Mouse (Mus musculus): ENCODE results near the gene Nrbp1. TPM values are rescaled to one million over a fixed set of nuclear protein-coding genes. Genes with fewer than 3 reads are reported as not detected.
"Not testable (repeated sequence)": the region's sequence is repeated elsewhere in the genome, so short reads cannot be mapped to it uniquely, and the experiment has no call there.

The Nrbp1 gene
- polyA plus RNA-seq, 1 experiment from 2014 or later = 166 TPM

- H3K27me3 ChIP-seq = no peaks in the 10 kb centered on the region
- peaks cover 27% of the 10 kb centered on the region for H3K4me1 ChIP-seq
- H3K9ac ChIP-seq = no peak overlapping the region
- ATAC-seq (ENCODE audit: low FRiP score, low read depth) = no peak
- no peak overlapping the region for H3K4me3 ChIP-seq
- no peak overlapping the region for H3K4me2 ChIP-seq (replicated peaks)
- H3K9me3 ChIP-seq = peaks cover 6% of the 10 kb centered on the region
- 91% methylated on average over 19 of the region's 19 CpGs for WGBS
- peaks cover 83% of the 10 kb centered on the region for H3K36me3 ChIP-seq
- H3K27ac ChIP-seq = no peak overlapping the region
Observed at GRCm38 (mm10) chr5:31199321-31199892, 41.3 kb upstream of the Nrbp1 start.

GRCm38 (mm10) chr5:31199893-31200292, 40.8 kb upstream of the Nrbp1 start:
- H3K9ac ChIP-seq = peak overlapping the region; percentile 27
- H3K4me1 ChIP-seq = peaks cover 23% of the 10 kb centered on the region
- no peak overlapping the region for H3K4me2 ChIP-seq (replicated peaks)
- 88% methylated on average over 9 of the region's 9 CpGs for WGBS
- H3K27ac ChIP-seq = no peak overlapping the region
- no peak for ATAC-seq (ENCODE audit: low FRiP score, low read depth)
- H3K9me3 ChIP-seq = peaks cover 6% of the 10 kb centered on the region
- H3K27me3 ChIP-seq = no peaks in the 10 kb centered on the region
- H3K36me3 ChIP-seq = peaks cover 83% of the 10 kb centered on the region
- H3K4me3 ChIP-seq = peak overlapping the region; percentile 87

GRCm38 (mm10) chr5:31200327-31200768, 40.3 kb upstream of the Nrbp1 start:
- Histone ChIP-seq H3K9me3 (peaks cover 6% of the 10 kb centered on the region), H3K4me2 (replicated peaks) (peak overlapping the region; percentile 88), H3K4me1 (peaks cover 23% of the 10 kb centered on the region), H3K27ac (no peak overlapping the region), H3K36me3 (peaks cover 83% of the 10 kb centered on the region), H3K9ac (peak overlapping the region; percentile 27), H3K27me3 (no peaks in the 10 kb centered on the region), H3K4me3 (peak overlapping the region; percentile 87)
- 88% methylated on average over 27 of the region's 27 CpGs for WGBS
- ATAC-seq (ENCODE audit: low FRiP score, low read depth) = no peak

DNA sequence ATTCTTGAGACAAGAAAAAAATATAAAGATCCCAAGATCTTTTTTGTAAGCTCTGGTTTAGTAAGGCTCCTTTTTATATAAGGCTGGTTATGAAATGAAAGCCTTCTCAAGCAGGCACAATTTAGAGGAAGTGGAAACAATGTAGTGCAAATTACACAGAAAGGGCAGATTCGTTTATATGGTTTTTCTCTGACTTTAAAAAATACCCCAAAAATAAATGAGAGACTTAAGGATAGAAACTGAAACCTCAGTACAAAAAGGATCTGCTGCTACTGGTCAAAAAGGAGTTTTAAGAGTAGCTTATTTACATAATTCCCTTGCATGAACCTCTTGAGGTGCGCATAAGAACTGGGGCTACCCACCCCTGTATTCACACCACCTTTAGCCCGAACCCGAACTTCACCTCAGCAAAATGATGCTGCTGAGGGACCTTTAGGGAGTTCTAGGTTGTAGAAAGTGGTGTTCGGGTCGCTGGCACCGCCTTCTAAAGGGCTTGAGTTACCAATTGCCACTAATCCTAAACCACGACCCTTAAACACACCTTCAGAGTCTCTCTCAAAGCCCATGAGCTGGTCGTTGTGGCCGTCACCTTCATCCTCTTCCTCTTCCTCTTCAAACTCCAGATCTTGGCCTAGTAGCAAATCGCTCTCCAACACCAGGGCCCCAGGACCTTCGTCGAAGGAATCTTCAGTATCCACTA, 39.5 kb upstream of the Nrbp1 start:
- peak overlapping the region; percentile 87 for H3K4me3 ChIP-seq
- H3K4me2 ChIP-seq (replicated peaks) = peak overlapping the region; percentile 88
- peak overlapping the region; percentile 91 for H3K9ac ChIP-seq
- peaks cover 23% of the 10 kb centered on the region for H3K4me1 ChIP-seq
- no peaks in the 10 kb centered on the region for H3K27me3 ChIP-seq
- peaks cover 83% of the 10 kb centered on the region for H3K36me3 ChIP-seq
- 17% methylated on average over 13 of the region's 13 CpGs for WGBS
- peaks cover 6% of the 10 kb centered on the region for H3K9me3 ChIP-seq
- ATAC-seq (ENCODE audit: low FRiP score, low read depth) = no peak
- H3K27ac ChIP-seq = peak overlapping the region; percentile 73

- H3K9me3 ChIP-seq = peaks cover 6% of the 10 kb centered on the region
- H3K27ac ChIP-seq = peak within 1 kb of the TSS; percentile 73
- no peaks in the 10 kb centered on the region for H3K27me3 ChIP-seq
- peaks cover 81% of the 10 kb centered on the region for H3K36me3 ChIP-seq
- peak within 1 kb of the TSS; percentile 88 for H3K4me2 ChIP-seq (replicated peaks)
- under 1% methylated on average over 53 of the region's 53 CpGs for WGBS
- H3K9ac ChIP-seq = peak within 1 kb of the TSS; percentile 91
- H3K4me1 ChIP-seq = peaks cover 23% of the 10 kb centered on the region
- ATAC-seq (ENCODE audit: low FRiP score, low read depth) = peak; percentile 99
- peak within 1 kb of the TSS; percentile 87 for H3K4me3 ChIP-seq
Observed at GRCm38 (mm10) chr5:31201742-31202590, 38.7 kb upstream of the Nrbp1 start, which contains the start of gene Zfp513. Zfp513 (minus strand) TSS chr5:31202303.

DNA sequence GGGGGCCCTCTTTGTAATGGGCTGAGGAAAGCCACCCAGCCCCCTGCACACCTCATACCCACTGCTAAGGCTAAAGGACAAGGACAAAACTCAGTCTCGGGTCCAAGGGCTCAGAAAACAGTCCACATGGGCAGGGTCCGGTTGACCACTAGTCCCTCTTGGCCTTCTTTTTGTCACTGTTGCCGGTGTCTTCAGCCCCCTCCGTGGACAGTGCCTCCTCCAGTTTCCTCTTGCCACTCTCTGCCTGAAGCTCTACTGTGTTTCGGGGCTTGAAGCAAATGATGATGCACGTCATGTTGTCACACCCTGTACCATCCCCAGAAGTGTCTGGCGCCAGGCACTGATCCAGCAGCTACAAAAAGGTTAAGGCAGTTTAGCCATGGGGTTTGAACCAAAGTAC, 37.7 kb upstream of the Nrbp1 start:
- Histone ChIP-seq H3K9me3 (peaks cover 6% of the 10 kb centered on the region), H3K27me3 (no peaks in the 10 kb centered on the region), H3K9ac (peak overlapping the region; percentile 71), H3K4me2 (replicated peaks) (peak overlapping the region; percentile 75), H3K36me3 (peaks cover 81% of the 10 kb centered on the region), H3K4me1 (peaks cover 23% of the 10 kb centered on the region), H3K4me3 (peak overlapping the region; percentile 87), H3K27ac (peak overlapping the region; percentile 70; the same call in 1 of the 2 replicates)
- WGBS = 88% methylated on average over 7 of the region's 7 CpGs
- no peak for ATAC-seq (ENCODE audit: low FRiP score, low read depth)

- no peak for ATAC-seq (ENCODE audit: low FRiP score, low read depth)
- H3K36me3 ChIP-seq = peaks cover 77% of the 10 kb centered on the region
- H3K9me3 ChIP-seq = peaks cover 6% of the 10 kb centered on the region
- no peak overlapping the region for H3K27ac ChIP-seq
- no peaks in the 10 kb centered on the region for H3K27me3 ChIP-seq
- H3K9ac ChIP-seq = no peak overlapping the region
- H3K4me3 ChIP-seq = no peak overlapping the region
- peaks cover 23% of the 10 kb centered on the region for H3K4me1 ChIP-seq
- no peak overlapping the region for H3K4me2 ChIP-seq (replicated peaks)
- WGBS = 89% methylated on average over 2 of the region's 2 CpGs
Observed at GRCm38 (mm10) chr5:31203866-31204265, 36.8 kb upstream of the Nrbp1 start.

GRCm38 (mm10) chr5:31204421-31204820, 36.2 kb upstream of the Nrbp1 start:
- ATAC-seq (ENCODE audit: low FRiP score, low read depth) = no peak
- WGBS = 92% methylated on average over 6 of the region's 6 CpGs
- peaks cover 71% of the 10 kb centered on the region for H3K36me3 ChIP-seq
- peaks cover 6% of the 10 kb centered on the region for H3K9me3 ChIP-seq
- H3K27me3 ChIP-seq = no peaks in the 10 kb centered on the region
- peaks cover 23% of the 10 kb centered on the region for H3K4me1 ChIP-seq
- no peak overlapping the region for H3K27ac ChIP-seq
- H3K9ac ChIP-seq = no peak overlapping the region
- H3K4me2 ChIP-seq (replicated peaks) = no peak overlapping the region
- no peak overlapping the region for H3K4me3 ChIP-seq

DNA sequence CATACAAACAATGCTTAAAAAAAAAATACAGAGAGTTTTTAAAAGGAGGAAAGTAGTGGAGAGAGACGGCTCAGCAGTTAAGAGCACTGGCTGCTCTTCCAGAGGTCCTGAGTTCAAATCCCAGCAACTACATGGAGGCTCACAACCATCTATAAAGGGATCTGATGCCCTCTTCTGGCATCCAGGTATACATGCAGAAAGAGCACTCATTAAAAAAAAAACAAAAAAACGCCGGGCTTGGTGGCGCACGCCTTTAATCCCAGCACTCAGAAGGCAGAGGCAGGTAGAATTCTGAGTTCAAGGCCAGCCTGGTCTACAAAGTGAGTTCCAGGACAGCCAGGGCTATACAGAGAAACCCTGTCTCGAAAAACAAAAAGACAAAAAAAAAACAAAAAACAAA, 24.1 kb upstream of the Nrbp1 start:
- not testable (repeated sequence) for H3K4me3 ChIP-seq; ATAC-seq (ENCODE audit: low FRiP score, low read depth); H3K4me2 ChIP-seq (replicated peaks); H3K27me3 ChIP-seq; H3K27ac ChIP-seq; H3K9me3 ChIP-seq; H3K36me3 ChIP-seq; H3K4me1 ChIP-seq; H3K9ac ChIP-seq
- WGBS = 90% methylated on average over 6 of the region's 6 CpGs

- Histone ChIP-seq H3K9me3 (no peaks in the 10 kb centered on the region), H3K9ac (no peak overlapping the region), H3K4me3 (no peak overlapping the region), H3K4me2 (replicated peaks) (no peak overlapping the region), H3K27me3 (no peaks in the 10 kb centered on the region), H3K4me1 (peaks cover 9% of the 10 kb centered on the region), H3K36me3 (no peaks in the 10 kb centered on the region), H3K27ac (no peak overlapping the region)
- 58% methylated on average over 7 of the region's 7 CpGs for WGBS
- ATAC-seq (ENCODE audit: low FRiP score, low read depth) = no peak
Observed at GRCm38 (mm10) chr5:31218294-31218693, 22.4 kb upstream of the Nrbp1 start.

- no peaks in the 10 kb centered on the region for H3K36me3 ChIP-seq
- 0% methylated on average over 2 of the region's 2 CpGs for WGBS
- peak overlapping the region; percentile 76 for H3K4me2 ChIP-seq (replicated peaks)
- H3K27me3 ChIP-seq = no peaks in the 10 kb centered on the region
- peaks cover 9% of the 10 kb centered on the region for H3K4me1 ChIP-seq
- H3K9me3 ChIP-seq = no peaks in the 10 kb centered on the region
- H3K9ac ChIP-seq = no peak overlapping the region
- H3K4me3 ChIP-seq = peak overlapping the region; percentile 99
- no peak for ATAC-seq (ENCODE audit: low FRiP score, low read depth)
- H3K27ac ChIP-seq = no peak overlapping the region; the same call in 1 of the 2 replicates
Observed at GRCm38 (mm10) chr5:31219070-31219469, 21.6 kb upstream of the Nrbp1 start.

DNA sequence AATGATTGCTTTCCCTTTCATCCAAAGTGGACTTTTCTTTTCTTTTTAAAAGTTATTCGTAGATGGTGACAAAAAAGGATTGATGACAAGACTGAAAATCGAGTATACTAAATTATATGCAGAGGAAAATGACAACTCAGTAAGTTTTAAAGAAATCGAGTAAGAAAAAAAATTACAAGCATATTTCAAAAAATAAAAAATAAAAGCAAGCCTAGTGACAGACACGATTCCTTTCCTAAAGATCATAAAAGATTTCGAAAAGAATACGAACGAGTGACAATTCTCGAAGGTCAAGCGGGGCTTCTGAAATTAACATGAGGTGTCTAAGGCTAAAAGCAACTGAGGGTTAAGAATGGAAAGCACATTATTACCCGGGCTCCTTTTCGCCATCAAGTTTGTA, 21.2 kb upstream of the Nrbp1 start:
- H3K4me3 ChIP-seq = peak overlapping the region; percentile 99
- peak overlapping the region; percentile 94 for H3K9ac ChIP-seq
- H3K4me2 ChIP-seq (replicated peaks) = peak overlapping the region; percentile 76
- ATAC-seq (ENCODE audit: low FRiP score, low read depth) = no peak
- peak overlapping the region; percentile 92; the same call in 1 of the 2 replicates for H3K27ac ChIP-seq
- peaks cover 9% of the 10 kb centered on the region for H3K4me1 ChIP-seq
- no peaks in the 10 kb centered on the region for H3K36me3 ChIP-seq
- no peaks in the 10 kb centered on the region for H3K9me3 ChIP-seq
- WGBS = under 1% methylated on average over 11 of the region's 11 CpGs
- no peaks in the 10 kb centered on the region for H3K27me3 ChIP-seq
